Mouse (Mus musculus): ENCODE data around the gene Fen1. TPM values are rescaled to one million over a fixed set of nuclear protein-coding genes. Genes with fewer than 3 reads are reported as not detected.

Gene Fen1
- polyA plus RNA-seq, 1 experiment: 4.8 TPM

- Histone ChIP-seq H3K27me3 (replicated peaks; ENCODE audit: control insufficient read depth, insufficient read depth, low read length) (no peaks in the 10 kb centered on the region), H3K36me3 (ENCODE audit: control insufficient read depth, insufficient read depth, low read length) (no peaks in the 10 kb centered on the region), H3K4me1 (ENCODE audit: control insufficient read depth, insufficient read depth, low read length) (peaks cover 9% of the 10 kb centered on the region; the same call in 1 of the 2 replicates), H3K4me3 (ENCODE audit: insufficient read depth, low read depth, low read length) (no peak overlapping the region), H3K27ac (ENCODE audit: insufficient read depth, low read depth, low read length) (no peak overlapping the region)
- TF ChIP-seq POLR2A (IDR thresholded peaks at IDR 0.05; ENCODE audit: low read depth, low read length) (no peak), CTCF (conservative IDR thresholded peaks at IDR 0.05; ENCODE audit: insufficient read depth, insufficient read length, low read depth, low read length) (peak; percentile 98)
- WGBS: 30% methylated on average over 3 of the region's 3 CpGs
- DNase-seq: peak; percentile 83
Observed at GRCm38 (mm10) chr19:10198723-10199122, 5.2 kb downstream of the Fen1 start.

DNA sequence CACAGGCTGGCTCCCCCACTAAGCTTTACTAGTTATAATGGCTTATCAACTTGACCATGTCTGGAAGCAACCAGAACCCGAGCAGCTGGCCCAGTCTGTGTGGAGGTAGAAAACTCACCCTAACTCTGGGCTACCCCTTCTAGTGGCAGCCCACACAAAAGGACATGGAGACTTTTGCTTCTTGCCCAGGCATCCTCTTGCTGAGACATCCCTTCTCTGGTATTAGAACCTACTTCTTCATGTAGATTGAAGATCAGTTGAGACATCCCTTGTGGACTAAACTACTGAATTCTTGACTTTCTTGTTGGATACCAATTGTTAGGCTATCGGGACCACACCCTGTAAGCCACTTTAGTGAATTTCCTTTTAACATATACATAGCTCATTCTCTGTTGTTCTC, 5.7 kb downstream of the Fen1 start:
- Histone ChIP-seq H3K36me3 (ENCODE audit: control insufficient read depth, insufficient read depth, low read length) (no peaks in the 10 kb centered on the region), H3K4me3 (ENCODE audit: insufficient read depth, low read depth, low read length) (no peak overlapping the region), H3K27me3 (replicated peaks; ENCODE audit: control insufficient read depth, insufficient read depth, low read length) (no peaks in the 10 kb centered on the region), H3K4me1 (ENCODE audit: control insufficient read depth, insufficient read depth, low read length) (peaks cover 9% of the 10 kb centered on the region; the same call in 1 of the 2 replicates), H3K27ac (ENCODE audit: insufficient read depth, low read depth, low read length) (no peak overlapping the region)
- 71% methylated on average over 2 of the region's 2 CpGs for WGBS
- TF ChIP-seq POLR2A (IDR thresholded peaks at IDR 0.05; ENCODE audit: low read depth, low read length): no peak
- no peak for TF ChIP-seq CTCF (conservative IDR thresholded peaks at IDR 0.05; ENCODE audit: insufficient read depth, insufficient read length, low read depth, low read length)
- DNase-seq: no peak

GRCm38 (mm10) chr19:10197130-10197529, 6.8 kb downstream of the Fen1 start:
- H3K27me3 ChIP-seq (replicated peaks; ENCODE audit: control insufficient read depth, insufficient read depth, low read length): no peaks in the 10 kb centered on the region
- peaks cover 17% of the 10 kb centered on the region; the same call in 1 of the 2 replicates for H3K4me1 ChIP-seq (ENCODE audit: control insufficient read depth, insufficient read depth, low read length)
- 90% methylated on average over 4 of the region's 4 CpGs for WGBS
- DNase-seq: no peak
- TF ChIP-seq POLR2A (IDR thresholded peaks at IDR 0.05; ENCODE audit: low read depth, low read length) (no peak), CTCF (conservative IDR thresholded peaks at IDR 0.05; ENCODE audit: insufficient read depth, insufficient read length, low read depth, low read length) (no peak)
- H3K27ac ChIP-seq (ENCODE audit: insufficient read depth, low read depth, low read length): no peak overlapping the region
- H3K36me3 ChIP-seq (ENCODE audit: control insufficient read depth, insufficient read depth, low read length): no peaks in the 10 kb centered on the region
- H3K4me3 ChIP-seq (ENCODE audit: insufficient read depth, low read depth, low read length): no peak overlapping the region

DNA sequence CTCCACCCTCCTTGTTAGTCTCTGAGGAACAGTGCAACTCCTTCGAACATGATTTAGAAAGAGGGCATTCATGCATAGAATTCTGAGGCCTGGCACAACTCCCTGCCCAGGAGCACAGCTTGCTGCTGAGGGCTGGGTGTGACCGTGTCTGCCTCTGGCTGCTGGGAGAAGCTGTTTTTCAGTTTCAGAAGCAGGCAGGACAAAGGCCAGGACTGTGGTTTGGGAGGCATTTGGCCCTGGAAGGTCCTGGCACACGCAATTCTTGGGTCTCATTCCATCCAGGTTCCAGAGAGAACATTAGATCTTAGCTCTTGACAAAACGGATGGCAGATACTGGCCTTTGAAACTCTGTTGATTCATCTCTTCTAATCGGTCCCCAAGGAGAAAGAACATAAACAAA, 8.7 kb downstream of the Fen1 start:
- DNase-seq: peak; percentile 91
- no peak overlapping the region for H3K4me3 ChIP-seq (ENCODE audit: insufficient read depth, low read depth, low read length)
- no peaks in the 10 kb centered on the region for H3K36me3 ChIP-seq (ENCODE audit: control insufficient read depth, insufficient read depth, low read length)
- H3K27ac ChIP-seq (ENCODE audit: insufficient read depth, low read depth, low read length): no peak overlapping the region; the same call in 1 of the 2 replicates
- TF ChIP-seq CTCF (conservative IDR thresholded peaks at IDR 0.05; ENCODE audit: insufficient read depth, insufficient read length, low read depth, low read length) (no peak), POLR2A (IDR thresholded peaks at IDR 0.05; ENCODE audit: low read depth, low read length) (no peak)
- peaks cover 18% of the 10 kb centered on the region; the same call in 1 of the 2 replicates for H3K4me1 ChIP-seq (ENCODE audit: control insufficient read depth, insufficient read depth, low read length)
- 30% methylated on average over 5 of the region's 5 CpGs for WGBS
- no peaks in the 10 kb centered on the region for H3K27me3 ChIP-seq (replicated peaks; ENCODE audit: control insufficient read depth, insufficient read depth, low read length)

DNA sequence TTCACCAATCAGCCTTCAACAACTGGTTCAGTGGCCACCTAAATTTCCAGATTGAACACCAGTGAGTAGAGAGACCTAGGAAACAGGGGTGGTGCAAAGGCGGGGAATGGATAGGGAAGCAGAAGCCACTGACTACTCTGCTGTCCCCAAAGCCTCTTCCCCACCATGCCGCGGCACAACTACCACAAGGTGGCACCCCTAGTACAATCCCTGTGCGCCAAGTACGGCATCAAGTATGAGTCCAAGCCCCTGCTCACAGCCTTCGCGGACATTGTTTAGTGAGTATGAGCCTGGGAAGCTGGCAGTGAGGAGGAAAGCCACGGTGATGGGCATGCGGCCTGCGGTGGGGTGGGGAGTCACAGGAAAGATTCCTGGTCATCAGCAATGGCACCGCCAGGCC, 9.6 kb downstream of the Fen1 start:
- H3K27me3 ChIP-seq (replicated peaks; ENCODE audit: control insufficient read depth, insufficient read depth, low read length): no peaks in the 10 kb centered on the region
- H3K4me1 ChIP-seq (ENCODE audit: control insufficient read depth, insufficient read depth, low read length): peaks cover 24% of the 10 kb centered on the region; the same call in 1 of the 2 replicates
- no peak overlapping the region for H3K4me3 ChIP-seq (ENCODE audit: insufficient read depth, low read depth, low read length)
- WGBS: 91% methylated on average over 11 of the region's 11 CpGs
- H3K36me3 ChIP-seq (ENCODE audit: control insufficient read depth, insufficient read depth, low read length): no peaks in the 10 kb centered on the region
- TF ChIP-seq CTCF (conservative IDR thresholded peaks at IDR 0.05; ENCODE audit: insufficient read depth, insufficient read length, low read depth, low read length) (no peak), POLR2A (IDR thresholded peaks at IDR 0.05; ENCODE audit: low read depth, low read length) (no peak)
- no peak overlapping the region for H3K27ac ChIP-seq (ENCODE audit: insufficient read depth, low read depth, low read length)
- DNase-seq: no peak

DNA sequence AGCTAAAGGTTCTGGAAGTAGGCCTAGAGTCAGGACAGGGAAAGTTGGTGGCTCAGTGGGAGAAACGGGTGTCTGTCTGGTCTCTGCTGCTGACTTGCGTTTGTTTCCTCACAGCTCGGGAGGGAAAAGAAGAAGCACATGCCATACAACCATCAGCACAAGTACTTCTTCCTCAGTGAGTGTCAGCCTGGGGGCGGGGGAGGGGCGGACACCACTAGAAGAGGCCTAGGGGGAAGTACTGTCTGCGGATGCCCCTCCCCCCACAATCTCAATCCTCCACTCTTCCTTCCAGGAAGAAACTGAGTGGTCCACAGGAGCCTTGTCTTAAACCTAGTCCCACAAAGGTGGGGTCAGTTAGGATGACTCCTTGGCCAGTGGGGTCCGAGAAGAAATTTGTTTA, 12.6 kb downstream of the Fen1 start:
- 75% methylated on average over 7 of the region's 7 CpGs for WGBS
- Histone ChIP-seq H3K4me1 (ENCODE audit: control insufficient read depth, insufficient read depth, low read length) (peaks cover 38% of the 10 kb centered on the region), H3K27me3 (replicated peaks; ENCODE audit: control insufficient read depth, insufficient read depth, low read length) (no peaks in the 10 kb centered on the region), H3K27ac (ENCODE audit: insufficient read depth, low read depth, low read length) (no peak overlapping the region), H3K36me3 (ENCODE audit: control insufficient read depth, insufficient read depth, low read length) (no peaks in the 10 kb centered on the region), H3K4me3 (ENCODE audit: insufficient read depth, low read depth, low read length) (no peak overlapping the region)
- TF ChIP-seq POLR2A (IDR thresholded peaks at IDR 0.05; ENCODE audit: low read depth, low read length) (no peak), CTCF (conservative IDR thresholded peaks at IDR 0.05; ENCODE audit: insufficient read depth, insufficient read length, low read depth, low read length) (no peak)
- no peak for DNase-seq

GRCm38 (mm10) chr19:10190796-10191195, 13.2 kb downstream of the Fen1 start:
- Histone ChIP-seq H3K27ac (ENCODE audit: insufficient read depth, low read depth, low read length) (no peak overlapping the region), H3K27me3 (replicated peaks; ENCODE audit: control insufficient read depth, insufficient read depth, low read length) (no peaks in the 10 kb centered on the region), H3K36me3 (ENCODE audit: control insufficient read depth, insufficient read depth, low read length) (no peaks in the 10 kb centered on the region), H3K4me3 (ENCODE audit: insufficient read depth, low read depth, low read length) (no peak overlapping the region), H3K4me1 (ENCODE audit: control insufficient read depth, insufficient read depth, low read length) (peaks cover 36% of the 10 kb centered on the region)
- peak; percentile 81 for DNase-seq
- WGBS: 29% methylated on average over 2 of the region's 2 CpGs
- TF ChIP-seq CTCF (conservative IDR thresholded peaks at IDR 0.05; ENCODE audit: insufficient read depth, insufficient read length, low read depth, low read length) (peak; percentile 73), POLR2A (IDR thresholded peaks at IDR 0.05; ENCODE audit: low read depth, low read length) (no peak)
